Mouse (Mus musculus) cerebellum, adult 9-11 months (tissue): ENCODE results near the gene Aplp2.

Source experiments
- DNase-seq: peaks from one replicate; pipeline ENCODE4 v3.0.0; 2022

The Aplp2 gene

DNA sequence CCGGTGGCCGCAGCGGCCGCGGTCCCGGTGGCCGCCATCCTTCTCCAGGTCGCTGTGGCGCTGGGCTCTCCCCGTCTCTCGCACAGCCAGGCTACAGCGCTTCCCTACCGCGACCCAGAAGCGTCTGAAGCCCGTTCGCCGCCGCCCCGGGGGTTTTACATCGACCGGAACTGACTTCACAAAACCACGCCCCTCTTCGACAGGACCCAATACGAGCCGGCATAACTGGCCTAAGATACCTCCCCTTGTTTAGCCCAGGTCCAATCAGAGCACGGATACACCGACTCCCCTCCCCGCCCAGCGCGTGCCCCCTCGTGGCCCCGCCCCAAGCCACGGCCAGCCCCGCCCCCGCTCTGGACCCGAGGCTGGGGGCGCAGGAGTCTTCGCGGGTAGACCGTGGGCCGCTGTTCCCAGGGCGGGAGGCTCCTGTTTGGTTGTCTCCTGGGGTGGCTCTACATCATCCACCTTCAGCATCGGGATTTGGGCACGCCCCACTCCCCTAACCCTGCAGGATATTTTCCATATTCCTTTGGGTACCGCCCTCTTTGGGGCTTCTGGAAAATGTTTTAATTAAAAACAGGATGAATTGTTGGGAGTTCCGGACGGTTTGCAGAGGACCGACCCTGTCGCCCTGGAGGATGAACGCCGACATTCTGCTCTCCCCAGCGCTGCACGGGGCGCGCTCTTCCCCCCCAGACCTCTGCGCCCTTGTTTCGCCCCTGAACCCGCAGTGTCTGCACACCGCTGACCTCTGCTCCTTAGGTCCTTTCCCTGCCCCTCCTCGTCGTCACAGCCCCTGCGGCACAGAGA is at the start of gene Aplp2:
Gene Aplp2, minus strand, starts transcription at position 126 of the 810 bp plus-strand sequence.
- DNase-seq, result peak; percentile 99

DNA sequence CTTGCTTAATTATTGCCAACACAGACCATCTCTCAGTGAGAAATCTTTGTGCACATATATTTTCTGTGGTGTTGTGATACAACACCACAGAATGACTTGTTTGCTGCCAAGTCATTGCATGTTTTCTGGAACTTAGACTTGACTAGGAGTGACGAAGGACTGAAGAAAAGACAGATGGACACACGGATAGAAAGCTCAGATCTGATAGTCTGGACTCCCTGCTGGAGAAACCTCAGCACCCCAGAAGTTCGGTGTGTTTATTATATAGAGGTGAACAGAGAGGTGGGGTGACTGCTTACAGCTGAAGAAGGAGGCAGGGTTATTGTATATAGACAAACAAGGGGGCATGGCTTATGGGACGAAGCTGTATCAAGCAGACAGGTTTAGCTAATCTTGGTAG is 48.6 kb upstream of the Aplp2 start:
- no peak for DNase-seq

DNA sequence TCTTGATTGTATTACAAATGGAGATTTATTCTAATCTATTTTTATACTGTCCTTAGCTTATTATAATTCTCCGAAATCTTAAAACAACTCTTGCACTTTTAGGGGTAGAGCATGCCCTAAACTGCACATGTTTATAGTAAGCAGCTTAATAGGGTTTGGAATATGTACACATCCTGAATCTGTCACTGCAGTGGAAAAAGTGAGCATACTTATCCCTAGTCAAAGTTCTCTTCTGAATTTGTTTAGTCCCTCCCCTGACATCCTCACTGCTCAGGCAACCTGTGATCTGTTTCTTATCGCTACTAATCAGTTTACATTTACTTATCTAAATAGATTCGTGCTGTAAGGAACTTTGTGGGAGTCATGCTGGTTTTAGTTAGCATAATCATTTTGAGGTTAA is 46.6 kb upstream of the Aplp2 start:
- DNase-seq, result no peak

DNA sequence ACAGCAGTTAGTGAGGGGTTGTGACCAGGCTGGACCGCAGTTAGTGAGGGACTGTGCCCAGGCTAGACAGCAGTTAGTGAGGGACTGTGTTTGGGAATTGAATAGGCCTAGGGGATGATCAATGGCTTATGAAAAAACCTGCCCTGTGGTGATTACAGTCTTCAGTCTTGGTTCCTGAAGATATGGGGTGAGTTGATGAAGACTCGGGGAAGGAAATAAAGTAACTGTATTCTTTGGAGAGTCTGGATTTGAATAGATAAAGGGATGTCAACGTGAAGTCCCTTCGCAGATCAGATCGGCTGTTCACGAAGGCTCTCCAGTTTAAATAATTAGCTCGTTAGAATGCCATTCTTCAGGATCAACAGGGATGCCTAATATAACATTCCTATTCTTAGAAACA is 44.3 kb upstream of the Aplp2 start:
- DNase-seq, result no peak

DNA sequence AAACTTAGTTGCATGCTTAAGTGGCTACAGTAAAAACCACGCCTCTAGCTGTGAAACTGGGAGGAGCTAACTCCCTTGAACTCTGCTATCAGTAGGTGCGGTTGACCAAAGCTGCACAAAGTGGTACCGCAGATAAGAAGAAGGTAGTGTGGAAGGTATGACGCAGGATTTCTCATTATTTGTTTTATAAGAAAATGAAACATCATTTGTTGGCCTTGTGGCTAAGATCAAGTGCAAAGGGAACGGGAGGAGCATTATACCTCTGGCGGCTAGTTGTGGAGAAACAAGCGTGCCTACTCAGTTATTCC is 43.0 kb upstream of the Aplp2 start:
- DNase-seq, result no peak

DNA sequence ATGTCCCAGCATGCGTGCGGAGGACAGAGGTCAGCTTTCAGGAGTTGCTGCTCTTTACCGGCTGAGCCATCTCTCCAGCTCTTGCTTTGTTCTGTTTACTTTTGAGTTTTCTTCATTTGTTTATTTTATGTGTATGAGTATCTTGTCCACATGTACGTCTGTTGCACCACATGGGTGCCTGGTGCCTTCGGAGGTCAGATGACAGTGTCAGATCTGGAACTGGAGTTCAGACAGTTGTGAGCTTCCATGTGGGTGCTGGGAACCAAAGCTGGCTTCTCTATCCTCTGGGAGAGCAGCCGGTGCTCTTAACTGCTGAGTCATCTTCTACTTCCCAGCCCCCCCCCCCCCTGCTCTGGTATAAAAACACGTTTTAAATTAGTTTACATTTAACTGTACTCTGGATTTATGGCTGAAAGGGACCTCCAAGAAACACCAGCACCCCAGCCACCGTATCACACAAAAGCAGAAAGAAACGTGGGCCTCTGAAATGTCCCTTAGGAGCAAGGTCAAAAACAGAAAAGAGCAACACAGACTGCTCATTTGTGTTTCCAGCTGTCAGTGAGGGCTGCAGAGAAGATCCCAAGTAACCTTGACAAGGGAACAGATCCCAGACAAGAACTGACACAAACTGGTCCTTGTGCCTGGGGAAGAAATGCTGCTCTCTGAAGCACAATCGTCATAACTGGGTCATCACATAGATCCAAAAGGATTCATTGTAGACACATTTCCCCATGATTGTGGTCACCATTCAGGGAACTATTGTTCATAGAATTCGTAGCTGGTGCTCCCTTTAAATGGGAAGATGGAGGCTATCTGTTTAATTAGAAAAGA is 42.5 kb upstream of the Aplp2 start:
- no peak for DNase-seq

DNA sequence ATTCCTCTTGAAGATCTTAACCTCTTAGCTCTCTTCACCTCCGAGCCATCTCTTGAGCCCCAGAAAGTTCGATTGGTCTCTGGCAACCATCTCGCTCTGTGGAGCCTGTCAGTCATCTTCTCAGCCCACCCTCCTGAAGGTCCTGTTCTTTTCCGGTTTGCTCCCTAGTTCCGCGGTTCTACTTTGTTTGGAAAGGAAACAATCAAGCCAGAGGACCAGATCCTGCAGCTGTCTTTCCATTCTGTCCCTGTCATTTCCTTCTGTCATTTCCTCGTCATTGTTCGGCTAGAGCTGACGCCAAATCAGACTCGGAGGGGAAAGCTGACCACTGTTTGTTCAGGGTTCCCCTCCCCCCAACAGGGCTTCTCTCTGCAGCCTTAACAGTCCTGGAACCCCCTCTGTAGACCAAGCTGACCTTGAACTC is 41.7 kb upstream of the Aplp2 start:
- no peak for DNase-seq

DNA sequence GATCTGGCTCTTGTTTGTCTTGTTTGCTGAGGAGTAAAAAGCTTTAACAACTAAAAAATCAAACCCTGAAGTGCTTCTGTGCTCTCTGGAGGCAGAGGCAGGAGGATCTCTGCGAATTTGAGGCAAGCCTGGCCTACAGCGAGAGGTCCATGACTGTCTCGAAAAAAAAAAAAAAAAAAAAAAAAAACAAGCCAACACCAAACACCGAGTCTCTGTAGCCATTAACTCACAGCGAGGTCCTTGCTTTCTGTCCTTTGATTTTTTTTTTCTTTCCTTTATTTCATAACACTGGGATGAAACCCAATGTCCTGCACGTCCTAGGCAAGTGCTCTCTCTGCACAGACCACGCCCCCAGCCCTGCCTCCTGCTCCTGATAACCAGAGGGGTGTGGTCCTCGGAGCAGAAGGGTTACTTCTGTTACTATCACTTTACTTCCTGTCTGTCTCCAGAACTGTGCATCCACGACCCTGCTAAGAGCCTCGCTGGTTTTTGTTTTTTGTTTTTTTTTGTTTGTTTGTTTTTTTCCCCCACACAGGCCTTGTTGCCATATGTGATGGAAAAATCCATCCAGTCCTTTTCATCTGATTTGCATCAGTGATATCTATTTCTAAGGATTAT is 40.7 kb upstream of the Aplp2 start:
- no peak for DNase-seq

DNA sequence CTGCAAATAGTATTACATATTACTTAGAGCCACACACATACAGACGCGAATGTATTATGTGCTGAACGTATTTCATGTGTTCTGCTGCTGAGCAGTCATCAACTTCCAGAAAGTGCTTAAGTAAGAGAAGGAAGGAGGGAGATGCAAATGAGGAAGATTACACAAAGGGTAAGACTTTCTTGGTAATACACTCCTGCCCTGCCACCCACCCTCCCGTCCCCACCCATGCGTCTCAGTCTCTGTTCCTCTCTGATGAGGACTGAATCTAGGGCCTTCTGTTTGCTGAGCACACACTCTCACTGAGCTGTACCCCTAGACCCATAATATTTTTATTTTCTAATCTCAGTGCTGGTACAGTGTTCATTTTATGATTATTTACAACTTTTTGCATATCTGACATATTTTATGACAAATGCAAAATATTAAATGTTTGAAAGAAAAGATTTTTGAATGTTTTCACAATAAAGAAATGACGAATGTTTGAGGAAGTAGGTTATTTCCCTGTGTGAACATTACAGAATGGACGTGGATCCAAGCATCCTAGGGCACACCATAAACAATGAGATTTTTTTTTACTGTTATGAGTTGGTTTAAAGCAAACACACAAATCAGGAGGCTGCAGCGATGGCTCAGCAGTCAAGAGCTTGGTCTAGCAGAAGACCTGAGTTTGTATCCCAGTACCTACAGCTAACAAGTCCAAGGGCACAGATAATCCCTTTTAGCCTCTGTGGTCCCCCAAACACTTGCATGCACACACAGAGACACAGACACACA is 36.0 kb upstream of the Aplp2 start:
- no peak for DNase-seq

DNA sequence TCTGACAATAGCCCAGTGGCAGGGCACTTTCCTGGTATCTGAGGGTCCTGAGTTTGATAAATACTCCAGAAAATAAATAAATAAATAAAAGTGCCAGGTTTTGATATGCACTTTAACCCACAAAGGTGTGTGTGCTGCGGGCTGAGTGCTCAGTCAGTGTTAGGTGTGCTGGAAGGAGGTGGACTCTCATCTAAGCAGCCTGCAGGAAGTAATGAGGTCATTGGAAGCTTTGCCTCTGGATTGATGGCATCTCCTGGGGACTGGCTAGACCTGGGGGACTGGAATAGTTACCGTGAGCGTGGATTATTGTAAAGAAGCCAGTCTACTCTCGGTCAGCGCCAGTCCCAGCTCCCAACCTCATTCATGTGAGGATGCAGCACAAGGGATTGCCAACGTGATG is 34.8 kb upstream of the Aplp2 start:
- DNase-seq, result no peak

DNA sequence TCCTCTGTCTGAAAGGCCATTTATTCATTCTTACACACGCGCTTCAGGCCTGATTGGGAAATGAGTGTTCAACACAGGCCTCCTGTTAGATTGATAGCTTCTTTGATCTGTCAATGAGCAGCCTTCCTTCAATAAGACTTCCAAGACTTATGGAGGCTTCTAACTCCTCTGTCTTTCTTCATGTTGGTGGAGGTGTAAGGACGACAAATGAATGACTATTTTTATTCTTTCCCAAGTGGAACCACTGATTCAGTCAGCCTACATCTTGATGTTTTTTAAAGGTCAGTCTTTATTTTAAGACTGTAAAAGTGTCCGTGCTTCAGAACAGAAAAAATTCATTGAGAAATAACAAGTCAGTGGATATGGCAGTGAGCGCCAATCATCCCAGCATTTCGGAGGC is 33.4 kb upstream of the Aplp2 start:
- no peak for DNase-seq

DNA sequence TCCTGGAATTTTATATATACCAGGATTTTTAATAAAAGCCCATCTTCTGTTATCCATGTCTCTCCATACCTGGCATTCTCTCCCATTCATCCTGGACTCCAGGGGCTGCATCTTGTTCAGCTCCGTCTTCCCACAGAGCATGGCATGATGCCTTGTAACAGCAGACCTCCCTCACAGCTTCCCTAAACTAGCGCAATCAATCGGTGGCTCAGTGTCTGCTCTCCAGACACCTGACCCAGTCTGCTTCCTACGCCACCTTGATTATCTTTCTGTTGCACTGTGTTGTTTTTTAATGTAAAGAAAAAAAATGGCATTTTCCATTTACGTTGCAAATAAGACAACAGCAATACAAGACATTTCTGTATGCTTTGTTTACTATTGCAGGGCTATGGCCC is 32.3 kb upstream of the Aplp2 start:
- DNase-seq, result no peak

DNA sequence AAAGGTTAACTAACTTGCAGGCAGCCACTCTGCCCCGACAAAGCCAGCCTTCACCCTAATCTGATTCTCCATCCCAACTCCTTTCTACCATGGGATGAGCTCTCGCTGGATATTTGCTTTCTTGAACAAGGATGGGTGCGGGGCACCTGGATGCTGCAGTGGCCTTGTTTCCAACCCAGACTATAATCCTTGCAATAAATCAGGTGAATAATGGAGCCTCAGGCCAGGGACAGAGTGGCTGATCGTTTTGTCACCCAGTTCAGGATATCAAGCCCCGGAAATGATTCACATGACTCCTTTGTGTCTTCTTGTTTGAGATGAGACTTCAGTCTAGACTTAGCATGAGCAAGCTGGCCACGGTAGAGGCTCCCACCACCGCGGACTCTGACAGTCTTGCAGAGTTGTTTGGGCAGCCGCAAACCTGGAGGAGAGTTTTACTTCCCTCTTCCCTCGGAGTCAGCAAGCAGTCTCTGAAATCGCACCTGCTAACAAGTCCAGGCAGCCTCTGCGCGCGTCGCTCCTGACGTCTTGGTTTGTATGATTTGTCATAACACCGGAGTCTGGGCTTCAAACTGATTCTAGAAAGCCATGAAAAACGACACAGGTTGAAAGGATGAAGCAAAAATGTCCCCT is 31.8 kb upstream of the Aplp2 start:
- no peak for DNase-seq

DNA sequence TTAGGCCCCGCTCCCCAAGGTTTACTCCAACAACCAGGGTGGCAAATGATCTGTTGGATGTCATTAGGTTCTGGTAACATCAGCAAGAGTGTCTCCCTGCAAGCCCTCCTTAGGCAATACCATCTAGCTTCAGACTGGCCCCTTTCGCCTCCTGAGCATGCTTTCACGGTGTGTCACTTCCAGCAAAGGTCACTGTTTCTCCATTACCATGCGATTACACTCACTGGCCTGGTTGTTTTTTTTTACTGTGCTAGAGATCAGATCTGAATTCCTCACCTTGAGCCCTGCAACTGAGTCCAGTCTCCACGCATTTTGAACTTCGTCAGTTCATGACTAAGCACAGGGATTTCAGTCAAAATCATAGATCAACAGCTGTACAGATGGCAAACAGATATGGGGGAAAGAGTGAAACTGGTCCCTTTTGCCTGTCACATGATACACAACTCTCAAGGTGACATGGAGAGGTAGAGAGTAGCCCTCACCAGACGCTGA is 29.6 kb upstream of the Aplp2 start:
- no peak for DNase-seq

DNA sequence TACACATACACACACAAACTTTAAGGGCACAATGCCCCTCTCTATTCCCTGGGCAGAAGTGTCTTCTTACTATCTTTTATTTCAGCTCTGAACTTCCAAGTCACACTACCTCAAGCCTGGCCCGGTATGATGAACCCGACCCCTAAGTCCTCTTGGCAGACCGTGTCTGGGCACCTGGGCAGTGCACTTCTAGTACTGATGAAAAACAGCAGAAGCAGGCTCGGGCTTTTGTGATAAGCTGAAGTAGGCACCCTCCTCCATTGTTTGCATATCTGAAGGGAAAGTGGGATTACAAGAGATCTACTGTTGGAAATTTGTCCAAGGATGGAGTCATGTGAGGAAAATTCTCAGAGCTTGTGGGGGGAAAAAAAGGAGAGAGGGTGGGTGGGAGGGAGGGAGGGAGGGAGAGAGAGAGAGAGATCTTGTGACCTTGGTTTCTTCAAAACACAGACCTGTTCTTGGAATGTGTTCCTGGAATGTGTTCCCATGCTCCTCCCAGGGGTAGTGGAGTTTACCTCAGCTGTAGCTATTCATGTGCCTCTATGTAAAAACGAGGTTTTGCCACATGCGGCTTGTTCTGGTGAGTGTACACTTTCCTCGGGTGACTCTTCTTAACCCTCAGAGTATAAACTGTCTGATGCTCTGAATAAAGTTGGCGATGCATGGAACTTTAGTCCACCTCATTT is 29.1 kb upstream of the Aplp2 start:
- DNase-seq, result no peak

DNA sequence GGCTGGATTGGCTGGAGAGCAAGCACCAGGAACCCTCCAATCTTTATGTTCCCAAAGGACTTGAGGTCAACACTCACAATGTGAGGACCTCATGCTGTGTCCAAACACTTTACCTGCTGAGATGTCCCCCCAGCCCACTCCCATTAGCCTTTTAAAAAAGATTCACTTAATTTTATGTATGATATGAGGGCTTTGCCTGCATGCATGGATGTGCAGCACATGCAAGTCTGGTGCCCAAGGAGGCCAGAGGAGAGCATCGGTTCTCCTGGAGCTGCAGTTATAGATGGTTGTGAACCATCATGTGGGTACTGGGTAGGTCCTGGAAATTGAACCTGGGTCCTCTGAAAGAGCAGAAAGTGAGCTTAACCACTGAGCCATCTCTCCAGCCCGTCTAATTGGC is 27.9 kb upstream of the Aplp2 start:
- DNase-seq, result no peak

DNA sequence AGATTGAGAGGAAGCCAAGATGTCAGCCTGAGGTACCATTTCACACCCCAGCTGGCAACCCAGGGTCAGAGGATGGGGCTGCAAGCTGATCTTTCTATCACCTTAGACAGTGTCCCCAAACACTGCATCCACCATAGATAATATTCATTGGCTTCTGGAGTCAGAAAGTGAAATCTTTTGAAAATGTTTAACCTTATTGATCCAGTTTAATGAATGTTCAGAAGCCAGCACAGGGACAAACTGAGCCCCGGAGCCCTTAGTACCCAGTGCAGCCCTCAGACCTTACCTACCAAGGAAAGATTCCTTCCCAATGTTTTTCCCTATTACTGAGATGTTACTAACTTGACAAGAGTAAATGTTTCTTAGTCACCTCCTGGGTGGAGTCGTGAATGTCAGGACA is 26.9 kb upstream of the Aplp2 start:
- no peak for DNase-seq

DNA sequence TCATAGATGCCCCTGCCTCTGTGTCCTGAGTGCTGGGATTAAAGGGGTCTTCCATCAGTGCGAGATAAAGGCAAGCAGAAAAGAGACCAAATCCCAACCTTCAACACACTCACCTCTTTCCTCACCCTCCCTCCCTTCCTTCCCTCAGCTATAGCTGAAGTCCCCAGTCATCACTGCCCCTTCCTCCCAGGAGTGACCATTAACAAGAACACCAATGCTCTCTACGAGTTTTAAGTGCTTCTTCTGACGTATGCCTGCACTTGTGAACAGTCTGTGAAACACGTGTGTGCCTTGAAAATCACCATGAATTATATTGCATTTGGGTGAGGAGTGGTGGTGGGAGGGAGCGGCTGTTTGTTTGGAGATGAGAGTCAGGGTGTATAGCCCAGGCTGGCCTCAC is 24.5 kb upstream of the Aplp2 start:
- DNase-seq, result no peak

DNA sequence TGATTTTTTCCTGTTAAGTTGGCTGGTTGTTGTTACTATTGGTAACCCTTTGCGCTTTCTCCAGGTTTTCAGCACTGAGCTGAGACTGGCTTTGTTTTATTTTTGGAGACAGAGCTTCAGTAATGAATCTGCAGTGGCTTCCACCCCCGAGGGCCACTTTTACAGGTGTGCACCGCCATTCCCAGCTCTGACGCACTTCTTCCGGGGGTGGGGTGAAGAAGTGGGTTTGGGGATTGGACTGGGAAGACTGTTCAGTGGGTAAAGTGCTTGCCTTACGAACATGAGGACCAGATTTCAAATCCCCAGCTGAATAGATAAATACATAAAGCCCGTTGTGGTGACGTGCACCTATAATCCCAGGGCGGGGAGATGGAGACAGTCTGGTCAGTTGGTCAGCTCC is 23.9 kb upstream of the Aplp2 start:
- no peak for DNase-seq

DNA sequence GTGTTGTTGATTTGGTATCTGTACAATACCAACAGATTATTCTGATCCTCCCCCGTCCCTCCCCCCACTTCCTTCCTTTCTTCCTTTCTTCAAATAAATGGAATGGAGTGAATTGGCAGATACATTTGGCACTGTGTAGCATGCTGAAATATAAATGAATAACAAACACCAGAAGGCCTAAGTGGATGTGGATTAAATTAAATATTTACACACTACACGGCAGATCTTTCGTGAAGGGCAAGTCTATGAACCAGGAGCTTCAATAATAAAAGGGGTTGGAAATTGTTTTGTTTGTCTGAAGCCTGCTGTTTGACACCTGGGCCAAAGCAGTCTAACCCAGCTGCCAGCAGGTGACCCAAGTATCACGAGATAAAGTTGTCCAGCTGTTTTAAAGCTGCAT is 23.4 kb upstream of the Aplp2 start:
- no peak for DNase-seq

DNA sequence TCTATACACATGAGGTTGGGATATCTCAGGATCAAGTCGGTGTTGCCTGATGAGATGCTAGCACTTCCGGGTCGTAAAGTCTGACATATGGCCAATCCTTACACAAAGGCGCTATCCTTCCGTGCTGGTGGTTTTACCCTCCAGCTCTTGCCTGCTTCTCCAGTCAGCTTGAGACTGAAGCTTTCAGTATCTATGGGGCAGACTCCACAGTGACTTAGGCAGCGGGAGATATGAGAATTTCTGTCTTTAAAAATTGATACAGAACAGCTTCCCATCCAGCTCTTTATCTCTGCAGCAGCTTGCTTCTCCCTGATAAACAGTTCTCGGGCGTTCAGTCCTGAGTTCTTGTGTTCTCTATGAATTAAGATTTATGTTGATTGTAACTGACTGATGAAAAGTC is 14.9 kb upstream of the Aplp2 start:
- no peak for DNase-seq

DNA sequence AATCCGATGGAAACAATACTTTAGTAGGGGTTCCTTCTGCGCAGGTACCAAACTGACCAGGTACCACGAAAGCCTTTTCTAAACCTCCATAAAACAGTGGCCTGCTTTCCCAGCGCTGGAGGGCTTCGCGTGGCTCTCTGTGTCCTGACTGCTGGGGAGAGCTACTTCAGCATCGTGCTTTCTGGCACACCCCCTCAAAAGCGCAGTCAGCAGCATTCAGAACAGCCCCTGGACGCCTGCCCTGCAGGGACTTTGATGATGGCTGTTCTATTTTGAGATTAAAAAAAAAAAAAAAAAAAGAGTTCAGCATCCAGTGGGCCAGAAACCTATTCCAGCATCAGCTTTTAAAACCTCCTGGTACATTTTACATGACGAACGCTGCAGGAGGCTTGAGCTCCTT is 14.2 kb upstream of the Aplp2 start:
- DNase-seq, result no peak
